Mouse (Mus musculus) activated CD4-positive, CD25-positive, alpha-beta regulatory T cell, adult 4 months (primary cell): ENCODE results near the gene Cfap45. TPM values are rescaled to one million over a fixed set of nuclear protein-coding genes. Genes with fewer than 3 reads are reported as not detected.
A peak's percentile ranks its signal among the peaks of the same experiment; 100 is the strongest.

ENCODE experiments used
- ATAC-seq: one replicate; pipeline ENCODE4 v1.8.0; 2017
- polyA plus RNA-seq, 2 experiments: library from polyadenylated mRNA; unstranded; fragments of 100-300 nt; shearing (Covaris generic); gene quantifications; one replicate each; pipeline ENCODE4 v1.2.1; 2017

Cfap45 gene
- polyA plus RNA-seq, result under 1 TPM; 0.09 to 0.75 TPM

GRCm38 (mm10) chr1:172520576-172521440 is at the start of gene Cfap45:
Cfap45 (plus strand) TSS chr1:172520801.
- ATAC-seq, result peak; percentile 70

DNA sequence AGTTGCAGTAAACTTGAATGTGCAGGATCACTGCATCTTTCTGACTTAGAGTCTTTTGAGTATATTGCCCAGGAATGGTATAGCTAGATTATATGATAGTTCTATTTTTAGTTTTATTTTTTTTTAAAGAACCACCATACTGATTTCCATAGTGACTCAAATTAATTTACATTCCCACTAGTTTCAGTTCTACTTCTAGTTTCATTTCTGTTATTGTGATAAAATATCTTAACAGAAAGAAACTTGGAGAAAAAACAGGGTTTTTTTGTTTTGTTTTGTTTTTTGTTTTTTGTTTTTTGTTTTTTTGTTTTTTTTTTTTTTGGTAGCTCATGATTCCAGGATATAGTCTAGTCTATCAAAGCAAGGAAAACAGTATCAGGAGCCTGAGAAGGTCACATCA is 47.7 kb upstream of the Cfap45 start:
- no peak for ATAC-seq

DNA sequence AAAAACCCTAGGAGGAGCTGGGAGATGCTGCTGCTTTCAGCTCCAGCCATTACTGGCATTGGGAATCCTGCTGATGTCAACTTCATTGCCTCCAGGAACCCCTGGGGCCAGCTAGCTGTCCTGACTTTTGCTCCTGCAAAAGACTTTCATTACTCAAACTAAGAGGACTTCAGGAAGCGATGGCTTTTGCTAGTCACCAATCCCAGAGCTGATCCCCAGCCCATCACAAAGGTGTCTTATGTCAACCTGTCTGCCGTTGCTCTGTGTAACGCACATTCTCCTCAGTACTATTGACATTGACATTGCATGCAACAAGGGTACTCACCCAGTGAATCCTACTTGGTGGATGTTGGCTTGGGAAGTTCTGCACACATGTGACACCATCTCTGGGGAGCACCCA is 46.4 kb upstream of the Cfap45 start:
- ATAC-seq, result no peak

- ATAC-seq, result no peak
Observed at GRCm38 (mm10) chr1:172475054-172475741, 45.4 kb upstream of the Cfap45 start, which contains the start of gene Slamf9. Slamf9 (plus strand) TSS chr1:172475358.

GRCm38 (mm10) chr1:172478020-172478419 is 42.6 kb upstream of the Cfap45 start:
- no peak for ATAC-seq

DNA sequence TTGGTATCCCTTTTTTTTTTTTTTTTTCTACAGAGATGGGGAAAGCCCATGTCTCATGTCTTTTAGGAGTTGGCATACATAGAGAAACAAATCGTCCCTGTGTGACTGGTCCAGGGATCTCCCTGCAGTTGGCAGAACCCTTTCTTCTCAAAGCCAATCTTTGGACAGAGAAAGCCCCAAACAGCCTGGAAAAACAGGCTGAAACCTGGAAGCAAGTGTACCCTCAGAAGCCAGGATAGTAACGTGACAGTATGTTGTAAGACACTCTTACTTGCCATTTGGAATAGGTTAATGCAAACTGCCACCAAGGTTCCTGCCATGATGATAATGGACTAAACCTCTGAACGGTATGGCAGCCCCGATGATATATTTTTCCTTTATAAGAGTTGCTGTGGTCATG is 40.2 kb upstream of the Cfap45 start:
- no peak for ATAC-seq

GRCm38 (mm10) chr1:172481111-172481510 is 39.5 kb upstream of the Cfap45 start:
- ATAC-seq, result no peak

DNA sequence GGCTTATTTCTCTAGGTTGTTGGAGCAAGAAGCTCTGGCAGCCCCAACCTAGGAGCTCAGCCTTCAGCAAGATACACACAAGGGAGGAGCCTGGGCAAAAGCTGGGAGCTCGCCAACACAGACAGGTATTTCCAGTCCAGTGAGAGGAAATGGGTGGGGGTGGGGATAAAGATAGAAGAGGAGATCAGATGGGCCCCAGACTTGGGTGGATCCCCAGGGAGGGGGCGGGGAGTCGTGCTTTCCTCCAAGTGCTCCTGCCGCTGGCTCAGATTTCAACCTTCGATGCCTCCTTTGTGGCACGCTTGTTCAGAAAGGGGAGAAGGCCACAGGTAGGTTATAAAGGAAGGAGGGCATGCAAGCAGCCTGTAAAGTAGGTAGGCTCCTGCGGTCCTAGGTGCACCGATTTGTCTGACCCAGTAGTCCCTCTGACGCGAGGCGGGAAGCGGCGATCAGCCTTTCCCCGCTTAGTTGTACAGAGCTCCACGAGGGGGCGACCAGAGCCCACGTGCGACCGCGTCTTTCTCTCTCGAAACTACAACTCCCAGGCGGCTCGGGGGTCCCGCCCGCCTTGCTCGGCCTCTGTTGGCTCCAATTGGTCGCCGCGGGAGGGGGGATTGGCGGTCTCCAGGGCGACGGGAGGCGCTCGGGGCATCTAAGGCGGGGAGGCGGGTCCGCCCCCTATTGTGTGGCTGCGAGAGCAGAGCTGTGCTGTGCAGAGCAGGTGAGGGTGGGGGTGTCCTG is 38.9 kb upstream of the Cfap45 start, which contains the start of gene Igsf9:
Gene Igsf9, plus strand, starts transcription at position 249 of the 741 bp plus-strand sequence.
- ATAC-seq, result peak; percentile 78

GRCm38 (mm10) chr1:172482518-172483360 is 37.9 kb upstream of the Cfap45 start:
- ATAC-seq, result no peak

GRCm38 (mm10) chr1:172483361-172483660 is 37.3 kb upstream of the Cfap45 start:
- ATAC-seq, result no peak

- no peak for ATAC-seq
Observed at GRCm38 (mm10) chr1:172484236-172484635, 36.4 kb upstream of the Cfap45 start.

- ATAC-seq, result no peak
Observed at GRCm38 (mm10) chr1:172484671-172485070, 35.9 kb upstream of the Cfap45 start.

- ATAC-seq, result no peak
Observed at GRCm38 (mm10) chr1:172485821-172486220, 34.8 kb upstream of the Cfap45 start.

- no peak for ATAC-seq
Observed at GRCm38 (mm10) chr1:172486236-172486635, 34.4 kb upstream of the Cfap45 start.

- no peak for ATAC-seq
Observed at GRCm38 (mm10) chr1:172486651-172487050, 34.0 kb upstream of the Cfap45 start.

DNA sequence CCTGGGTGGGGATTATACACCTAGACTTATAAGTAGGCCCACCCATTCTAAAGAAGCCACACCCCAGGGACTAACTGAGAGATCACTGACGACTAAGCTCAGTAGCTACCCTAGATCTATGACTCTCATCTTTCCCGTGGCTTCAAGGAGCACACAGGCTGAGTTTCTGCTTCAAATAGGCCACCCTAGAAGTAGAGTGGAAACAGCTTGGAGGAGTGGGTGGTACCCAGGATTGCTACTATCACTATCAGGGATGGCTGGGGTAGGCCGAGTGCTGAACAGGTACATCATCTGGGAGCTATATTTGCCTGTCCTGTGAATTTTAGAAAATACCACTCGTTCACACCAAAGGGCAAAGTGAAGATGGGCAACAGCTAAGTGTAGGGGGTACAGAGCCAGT is 32.7 kb upstream of the Cfap45 start:
- ATAC-seq, result no peak

DNA sequence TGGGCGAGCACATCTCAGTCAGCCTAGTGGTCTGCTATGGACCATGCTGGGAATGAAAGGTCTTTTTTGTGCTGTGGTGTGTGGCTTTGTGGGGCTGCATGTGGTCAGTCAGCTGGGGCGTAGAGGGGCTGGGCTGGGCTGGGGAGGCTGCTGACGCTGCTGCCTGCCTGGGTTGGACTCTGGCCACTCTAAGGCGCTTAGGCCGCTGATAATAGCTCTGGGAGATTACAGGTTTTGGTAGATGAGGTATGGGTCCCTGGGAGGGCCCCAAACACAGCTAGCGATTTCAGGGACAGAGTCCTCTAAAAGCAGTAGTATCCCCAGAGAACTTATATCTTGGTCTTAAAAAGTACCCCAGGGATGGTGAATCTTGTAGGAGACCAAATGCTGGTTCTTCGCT is 31.8 kb upstream of the Cfap45 start:
- ATAC-seq, result no peak

DNA sequence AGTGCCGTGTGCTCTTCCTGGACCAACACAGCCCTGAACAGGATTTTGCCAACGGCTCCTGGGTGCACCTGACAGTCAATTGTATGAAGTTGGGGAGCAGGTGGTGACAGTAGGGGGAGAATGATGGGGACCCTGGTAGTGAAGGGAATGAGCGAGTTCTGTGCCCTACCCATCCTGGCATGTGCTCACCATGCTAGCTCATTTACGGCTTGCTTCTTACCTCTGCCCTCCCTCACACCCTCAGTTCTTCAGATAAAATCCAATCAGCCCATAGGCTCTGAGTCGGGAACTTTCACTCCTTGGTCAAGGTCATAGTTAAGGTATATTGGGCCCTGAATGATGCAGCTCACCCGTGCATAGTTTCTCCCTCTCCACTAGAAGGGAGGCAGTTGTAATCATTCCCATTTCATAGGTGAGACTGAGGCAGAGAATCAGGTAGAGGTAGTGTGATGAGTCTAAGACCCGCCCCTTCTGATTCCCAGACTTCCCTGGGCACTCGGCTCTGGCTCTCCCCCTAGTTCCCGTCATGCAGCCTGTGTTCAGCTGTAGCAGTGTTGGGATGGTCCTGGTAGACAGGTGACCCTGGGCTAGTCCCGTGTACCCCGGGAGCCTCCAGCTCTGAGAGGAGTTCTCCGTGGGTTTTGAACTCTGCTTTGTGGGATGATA is 30.9 kb upstream of the Cfap45 start:
- ATAC-seq, result no peak

DNA sequence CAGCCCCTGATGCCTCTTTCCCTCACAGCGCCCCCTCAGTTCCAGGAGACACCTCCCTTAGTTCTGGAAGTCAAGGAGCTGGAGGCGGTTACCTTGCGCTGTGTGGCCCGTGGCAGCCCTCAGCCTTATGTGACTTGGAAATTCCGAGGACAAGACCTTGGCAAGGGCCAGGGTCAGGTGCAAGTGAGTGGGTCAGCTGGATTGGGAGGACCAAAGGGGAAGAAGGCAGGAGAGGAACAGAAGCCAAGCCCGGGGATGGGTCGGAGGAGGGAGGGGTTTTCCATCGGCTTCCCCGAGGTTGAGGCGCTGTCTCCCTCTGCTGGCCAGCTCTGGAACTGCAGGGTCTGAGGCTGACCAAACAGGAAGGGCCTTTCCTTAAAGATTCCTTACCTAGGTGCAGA is 30.3 kb upstream of the Cfap45 start:
- peak; percentile 74 for ATAC-seq

GRCm38 (mm10) chr1:172492047-172492446 is 28.6 kb upstream of the Cfap45 start:
- ATAC-seq, result no peak

DNA sequence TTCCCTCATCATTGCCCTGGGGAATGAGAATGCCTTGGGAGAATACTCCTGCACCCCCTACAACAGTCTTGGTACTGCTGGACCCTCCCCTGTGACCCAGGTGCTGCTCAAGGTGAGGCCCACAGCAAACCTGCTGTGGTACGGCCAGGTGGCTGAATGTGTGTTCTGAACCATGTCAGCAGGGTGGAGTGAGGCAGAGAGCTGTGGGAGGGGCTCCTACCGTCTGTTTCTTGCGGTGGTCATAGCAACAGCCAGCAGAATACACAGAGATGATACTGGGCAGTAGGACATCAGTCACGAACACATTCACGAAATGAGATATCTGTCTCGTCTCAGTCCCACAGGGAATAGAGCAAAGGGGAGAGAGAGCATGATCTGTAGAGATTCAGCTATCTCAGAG is 27.1 kb upstream of the Cfap45 start:
- no peak for ATAC-seq

GRCm38 (mm10) chr1:172496030-172496429 is 24.6 kb upstream of the Cfap45 start:
- ATAC-seq, result no peak
